Mouse (Mus musculus) G1E (cell line): ENCODE data around the gene Gm17334. TPM values are rescaled to one million over a fixed set of nuclear protein-coding genes. Genes with fewer than 3 reads are reported as not detected.

Experiments used
- ATAC-seq: 2 replicates; pipeline ENCODE4 v1.8.0; 2016; ENCODE audit warnings: mild to moderate bottlenecking; ENCODE audit not compliant: insufficient number of reproducible peaks, poor library complexity, low FRiP score, severe bottlenecking; ENCODE audit errors: extremely low read depth
- DNase-seq: peaks from one replicate; pipeline ENCODE4 v3.0.0; 2012; ENCODE audit warnings: low spot score
- H3K27me3 ChIP-seq: 2 replicates; pipeline ENCODE4 v1.6.1; 2012; ENCODE audit warnings: mild to moderate bottlenecking, low read length, inconsistent platforms; ENCODE audit not compliant: insufficient read depth
- H3K36me3 ChIP-seq: replicated peaks from 2 replicates; pipeline ENCODE3; 2012; ENCODE audit warnings: mild to moderate bottlenecking, inconsistent platforms
- H3K4me1 ChIP-seq: 2 replicates; pipeline ENCODE4 v1.6.1; 2012; ENCODE audit warnings: low read depth, low read length, inconsistent platforms, mixed read lengths; ENCODE audit not compliant: insufficient read depth
- H3K4me3 ChIP-seq: 2 replicates; pipeline ENCODE4 v1.5.1; 2012; ENCODE audit warnings: low read depth, mild to moderate bottlenecking, inconsistent platforms, low read length, moderate library complexity, mixed read lengths
- H3K9me3 ChIP-seq: replicated peaks from 2 replicates; pipeline ENCODE4 v1.6.1; 2012; ENCODE audit warnings: inconsistent platforms
- CTCF ChIP-seq: IDR thresholded peaks from 2 replicates; pipeline ENCODE4 v1.5.1; 2012; ENCODE audit warnings: low read depth, low read length, inconsistent platforms, mixed read lengths
- GATA1 ChIP-seq: IDR thresholded peaks from 2 replicates; pipeline ENCODE4 v1.6.1; 2012; ENCODE audit warnings: borderline replicate concordance, low read length, inconsistent platforms, mixed read lengths
- GATA2 ChIP-seq: IDR thresholded peaks from 2 replicates; pipeline ENCODE4 v1.6.1; 2012; ENCODE audit warnings: low read depth, low read length, inconsistent platforms, borderline replicate concordance
- POLR2AphosphoS5 ChIP-seq: IDR thresholded peaks from 2 replicates; pipeline ENCODE4 v1.6.1; 2012; ENCODE audit warnings: low read depth, low read length, inconsistent platforms; ENCODE audit not compliant: insufficient replicate concordance
- TAL1 ChIP-seq: conservative IDR thresholded peaks from 2 replicates; pipeline ENCODE4 v1.6.1; 2012; ENCODE audit warnings: low read depth, low read length, inconsistent platforms, mixed read lengths
- polyA plus RNA-seq: library from polyadenylated mRNA; stranded (reverse); fragments of >175 nt; gene quantifications from 2 replicates; pipeline ENCODE4 v1.2.3, GENCODE M21; 2012
- total RNA-seq, 2 experiments: library from RNA; stranded (forward) in 1 of 2; stranded (reverse) in 1 of 2; fragments of 200-1000 nt in 1 of 2; fragments of >200 nt in 1 of 2; fragmentation: Nextera tagmentation in 1 of 2; gene quantifications; 2 replicates each; pipeline ENCODE4 v1.2.3; 2014 to 2017

Gm17334 gene
- total and polyA plus RNA-seq, 3 experiments: not detected

DNA sequence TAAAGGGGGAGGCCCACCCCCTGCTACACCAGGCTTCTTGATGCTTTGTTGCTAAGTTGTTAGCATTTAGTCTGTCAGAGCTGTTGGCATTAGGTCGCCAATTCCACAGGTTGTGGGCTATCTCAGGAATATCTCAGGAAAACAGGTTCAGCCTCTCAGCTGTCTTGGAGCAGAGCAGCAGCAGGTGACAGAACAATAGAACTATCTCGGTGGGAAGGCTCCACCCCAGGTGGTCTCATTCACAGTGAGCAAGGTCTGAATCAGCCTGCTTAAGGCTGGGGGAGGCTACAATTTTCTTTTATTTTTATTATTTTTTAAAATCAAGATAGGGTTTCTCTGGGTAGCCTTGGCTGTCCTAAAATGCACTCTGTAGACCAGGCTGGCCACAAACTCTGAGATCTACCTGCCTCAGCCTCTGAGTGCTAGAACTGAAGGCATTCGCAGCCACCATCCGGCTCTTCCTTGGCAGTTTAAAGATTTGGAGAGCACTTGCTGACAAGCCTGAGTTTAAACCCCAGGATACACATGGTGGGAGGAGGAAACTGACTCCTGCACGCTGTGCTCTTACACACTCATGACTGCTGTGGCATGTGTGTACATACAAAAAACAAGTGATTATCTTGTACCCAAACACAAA lies 23.2 kb downstream of the Gm17334 start:
- ATAC-seq: no peak
- H3K9me3 ChIP-seq: 0 out of 2 replicates have a peak, but pooled peaks cover 3% of the 10 kb centered on the region
- no peak overlapping the region for H3K4me3 ChIP-seq
- H3K36me3 ChIP-seq: no peaks in the 10 kb centered on the region
- H3K27me3 ChIP-seq: peaks cover 18% of the 10 kb centered on the region
- DNase-seq: no peak
- H3K4me1 ChIP-seq: no peaks in the 10 kb centered on the region
- no peak for TF ChIP-seq GATA2
- TF ChIP-seq POLR2AphosphoS5: no peak
- no peak for TF ChIP-seq GATA1
- TF ChIP-seq TAL1: no peak
- TF ChIP-seq CTCF: no peak

DNA sequence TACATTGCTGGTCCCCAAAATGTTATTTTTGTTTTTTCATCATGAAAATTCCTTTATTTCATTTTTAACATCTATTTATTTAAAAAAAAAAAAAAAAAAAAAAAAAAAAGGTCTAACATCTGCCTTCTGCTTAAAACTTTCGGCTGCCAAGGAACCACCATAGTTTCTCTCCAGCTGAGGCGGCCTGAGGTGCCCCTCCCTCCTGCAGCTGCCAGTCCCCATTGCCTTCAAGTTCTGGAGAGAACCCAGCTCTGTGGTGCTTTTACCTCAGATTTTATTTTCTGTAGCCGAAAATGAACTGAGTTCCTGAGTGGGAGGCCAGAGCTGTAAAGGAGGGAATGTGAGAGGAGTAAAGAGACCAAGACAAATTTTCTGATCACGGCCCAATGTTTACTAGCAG lies 23.7 kb downstream of the Gm17334 start:
- peaks cover 22% of the 10 kb centered on the region for H3K27me3 ChIP-seq
- H3K36me3 ChIP-seq: no peaks in the 10 kb centered on the region
- no peak overlapping the region for H3K4me3 ChIP-seq
- no peaks in the 10 kb centered on the region for H3K4me1 ChIP-seq
- DNase-seq (no peak), ATAC-seq (no peak)
- no peak for TF ChIP-seq CTCF
- no peak for TF ChIP-seq GATA1
- H3K9me3 ChIP-seq: 0 out of 2 replicates have a peak, but pooled peaks cover 3% of the 10 kb centered on the region

DNA sequence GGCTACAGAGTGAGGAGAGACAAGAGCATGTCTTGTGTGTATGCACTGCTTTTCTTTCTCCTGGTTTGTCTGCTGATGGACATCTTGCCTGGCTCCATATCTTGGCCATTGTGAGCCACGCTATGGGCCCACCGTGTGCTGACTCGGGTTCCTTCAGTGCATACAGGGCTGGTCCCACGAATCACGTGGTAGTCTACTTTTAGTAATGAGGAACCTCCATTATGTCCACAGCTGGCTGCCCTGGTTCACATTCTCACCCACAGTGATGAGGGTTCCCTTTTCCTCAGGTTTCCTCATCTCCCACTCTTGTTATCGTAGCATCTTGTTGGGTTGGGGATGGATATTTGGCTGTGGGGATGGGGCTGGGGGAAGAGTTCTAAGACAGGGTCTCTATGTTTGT lies 24.4 kb downstream of the Gm17334 start:
- no peak for ATAC-seq
- Histone ChIP-seq H3K4me1 (no peaks in the 10 kb centered on the region), H3K27me3 (peaks cover 29% of the 10 kb centered on the region), H3K36me3 (no peaks in the 10 kb centered on the region), H3K4me3 (no peak overlapping the region), H3K9me3 (0 out of 2 replicates have a peak, but pooled peaks cover 3% of the 10 kb centered on the region)
- TF ChIP-seq POLR2AphosphoS5 (no peak), GATA1 (no peak)
- DNase-seq: no peak

DNA sequence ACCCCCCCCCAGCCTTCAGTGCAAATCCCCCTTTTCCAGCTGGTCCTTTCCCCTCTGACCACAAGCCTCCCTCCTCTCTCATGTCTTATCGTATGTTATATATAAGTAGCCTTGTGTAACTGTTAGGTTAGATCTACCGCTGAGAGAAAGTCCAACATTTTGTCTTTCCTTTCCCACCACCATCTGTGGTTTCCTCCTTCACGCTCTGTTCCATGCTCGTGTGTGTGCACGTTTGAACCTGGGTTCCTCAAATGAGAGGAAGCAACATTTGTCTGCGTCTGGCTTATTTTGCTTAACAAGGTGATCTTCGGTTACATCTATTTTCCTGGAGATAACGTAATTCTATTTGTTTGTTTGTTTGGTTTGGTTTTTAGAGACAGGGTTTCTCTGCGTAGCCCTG lies 25.0 kb downstream of the Gm17334 start:
- H3K4me1 ChIP-seq: no peaks in the 10 kb centered on the region
- H3K9me3 ChIP-seq: 0 out of 2 replicates have a peak, but pooled peaks cover 3% of the 10 kb centered on the region
- ATAC-seq: no peak
- peaks cover 25% of the 10 kb centered on the region for H3K27me3 ChIP-seq
- no peak for TF ChIP-seq CTCF
- TF ChIP-seq TAL1: no peak
- TF ChIP-seq GATA2: no peak
- no peak for TF ChIP-seq GATA1
- no peak for TF ChIP-seq POLR2AphosphoS5
- H3K36me3 ChIP-seq: no peaks in the 10 kb centered on the region
- H3K4me3 ChIP-seq: no peak overlapping the region
- DNase-seq: no peak

DNA sequence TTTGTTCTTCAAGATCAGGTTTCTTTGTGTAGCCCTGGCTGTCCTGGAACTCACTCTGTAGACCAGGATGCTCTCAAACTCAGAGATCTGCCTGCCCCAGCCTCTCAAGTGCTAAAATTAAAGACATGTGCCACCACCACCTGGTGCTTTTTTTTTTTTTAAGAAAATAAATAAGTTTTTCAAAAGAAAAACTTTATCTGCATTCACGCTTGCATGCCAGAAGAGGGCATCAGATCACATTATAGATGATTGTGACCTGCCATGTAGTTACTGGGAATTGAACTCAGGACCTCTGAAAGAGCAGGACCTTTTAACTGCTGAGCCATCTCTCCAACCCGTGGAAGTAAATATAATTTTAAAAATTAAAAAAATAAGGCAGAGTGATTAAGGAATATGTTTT lies 27.7 kb downstream of the Gm17334 start:
- Histone ChIP-seq H3K9me3 (no peaks in the 10 kb centered on the region), H3K4me3 (no peak overlapping the region), H3K4me1 (no peaks in the 10 kb centered on the region), H3K36me3 (no peaks in the 10 kb centered on the region), H3K27me3 (peaks cover 27% of the 10 kb centered on the region)
- ATAC-seq: no peak
- TF ChIP-seq GATA2 (no peak), CTCF (no peak), GATA1 (no peak), POLR2AphosphoS5 (no peak), TAL1 (no peak)
- no peak for DNase-seq

DNA sequence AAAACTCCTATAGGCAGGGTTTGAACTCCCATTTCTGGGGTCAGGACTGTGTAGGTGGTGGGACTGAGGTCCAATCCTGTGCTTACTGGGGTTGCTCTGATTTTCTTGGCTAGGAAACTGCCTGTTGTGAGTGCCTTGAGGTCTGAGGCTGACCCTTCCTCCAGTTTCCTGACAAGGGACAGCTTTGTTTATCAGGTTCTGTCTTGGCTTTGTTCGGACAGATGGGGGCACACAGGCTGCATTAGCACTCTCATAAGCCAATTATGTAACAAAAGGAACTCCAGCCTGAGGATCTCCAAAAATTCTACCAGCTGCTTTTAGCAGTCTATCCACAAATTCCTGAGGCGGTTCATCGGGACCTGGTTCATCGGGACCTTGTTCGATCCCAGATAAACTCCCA lies 30.6 kb downstream of the Gm17334 start:
- Histone ChIP-seq H3K4me3 (no peak overlapping the region), H3K36me3 (no peaks in the 10 kb centered on the region), H3K9me3 (no peaks in the 10 kb centered on the region), H3K27me3 (peaks cover 24% of the 10 kb centered on the region), H3K4me1 (peaks cover 7% of the 10 kb centered on the region)
- no peak for DNase-seq
- no peak for ATAC-seq
- no peak for TF ChIP-seq POLR2AphosphoS5
- TF ChIP-seq GATA2: no peak
- no peak for TF ChIP-seq TAL1
- TF ChIP-seq CTCF: no peak
- no peak for TF ChIP-seq GATA1
